Comparison of ENCODE assay signal across 7 mouse cellular contexts in genomic region chr7:16816078-16816474, GRCm38 (mm10). TPM values are rescaled to one million over a fixed set of nuclear protein-coding genes. Genes with fewer than 3 reads are reported as not detected.
DNase-seq lines count a peak whose midpoint lies in the region; ATAC-seq and TF ChIP-seq lines count a peak whose summit lies in the region.

No protein-coding gene starts in this region.

- peak overlapping the region; percentile 100 for H3K27ac ChIP-seq in hindbrain, embryonic 14.5 days
- H3K27ac ChIP-seq in left cerebral cortex, adult 2 months, result peak overlapping the region; percentile 100

- H3K4me3 ChIP-seq in hindbrain, embryonic 14.5 days (replicated peaks; ENCODE audit: low read length), result peak overlapping the region; percentile 94
- H3K4me3 ChIP-seq in left cerebral cortex, adult 2 months, result peak overlapping the region; percentile 100

- no peaks in the 10 kb centered on the region for H3K9me3 ChIP-seq in hindbrain, embryonic 14.5 days (ENCODE audit: control insufficient read depth, low read length)

- intact Hi-C loops in left cerebral cortex, adult 2 months (cut with DNase I), result loop anchor here (5.0 kb wide), 1 partner anchor 106 kb away; the partner anchor contains the start of gene Calm3

- TF ChIP-seq CTCF in left cerebral cortex, adult 2 months (IDR thresholded peaks at IDR 0.05), result no peak

- peak; percentile 80 for ATAC-seq in hindbrain, embryonic 14.5 days (ENCODE audit: low FRiP score)
- peak; percentile 62 for ATAC-seq in megakaryocyte, adult 5-6 weeks (ENCODE audit: poor library complexity, severe bottlenecking)

- WGBS in hindbrain, embryonic 14.5 days, result 0% methylated on average over 11 of the region's 55 CpGs

- H3K9ac ChIP-seq in hindbrain, embryonic 14.5 days, result peak overlapping the region; percentile 99

- H3K4me1 ChIP-seq in hindbrain, embryonic 14.5 days (replicated peaks; ENCODE audit: control insufficient read depth, insufficient read depth, low read length), result peaks cover 69% of the 10 kb centered on the region

- H3K27me3 ChIP-seq in hindbrain, embryonic 14.5 days (ENCODE audit: control insufficient read depth, insufficient read depth, low read length), result peaks cover 5% of the 10 kb centered on the region

- H3K36me3 ChIP-seq in hindbrain, embryonic 14.5 days (replicated peaks; ENCODE audit: control insufficient read depth, insufficient read depth), result 0 out of 2 replicates have a peak, but pooled peaks cover 5% of the 10 kb centered on the region

- DNase-seq in adipocyte (ENCODE audit: low spot score), result peak; percentile 61
- DNase-seq in cerebellum, postnatal 14 days, result peak; percentile 84 to 90
- peak; percentile 51 to 58 for DNase-seq in frontal cortex, postnatal 25 days (ENCODE audit: low spot score in 2 of 2)
- DNase-seq in hindbrain, embryonic 14.5 days (ENCODE audit: low spot score), result peak; percentile 92
- DNase-seq in left cerebral cortex, adult 2 months (ENCODE audit: extremely low spot score in 1 of 2, low spot score in 2 of 2), result peak; percentile 83 to 85
- peak; percentile 77 for DNase-seq in right cerebral cortex, postnatal 14 days

- peak overlapping the region; percentile 89 for H3K4me2 ChIP-seq in hindbrain, embryonic 14.5 days (replicated peaks)

RNA-seq across cellular contexts. Expression of gene Strn4, which starts 0.4 kb away (rescaled TPM):
- 174 and 197 TPM in 2 replicates for polyA plus RNA-seq in hindbrain, embryonic 14.5 days (2014; fragmentation: Nextera tagmentation; extraction: Ambion mirVana)
- 100 to 1,000 TPM; 287 to 321 TPM for total RNA-seq in left cerebral cortex, adult 2 months (2021)
- 25.7 and 27.6 TPM in 2 replicates for total RNA-seq in megakaryocyte, adult 5-6 weeks (2015)
- total RNA-seq in megakaryocyte, adult 5-6 weeks (2017), result 45.9 and 50.0 TPM in 2 replicates

RNA-seq across cellular contexts. Expression of gene Fkrp, which starts 0.5 kb away (rescaled TPM):
- 44.7 and 48.5 TPM in 2 replicates for polyA plus RNA-seq in hindbrain, embryonic 14.5 days (2014; fragmentation: Nextera tagmentation; extraction: Ambion mirVana)
- total RNA-seq in left cerebral cortex, adult 2 months (2021), result 10 to 100 TPM; 51.0 to 52.2 TPM
- total RNA-seq in megakaryocyte, adult 5-6 weeks (2015), result 8.1 and 12.4 TPM in 2 replicates
- 8.1 and 10.6 TPM in 2 replicates for total RNA-seq in megakaryocyte, adult 5-6 weeks (2017)

RNA-seq across cellular contexts. Expression of gene Prkd2, which starts 26.6 kb away (rescaled TPM):
- polyA plus RNA-seq in hindbrain, embryonic 14.5 days (2014; fragmentation: Nextera tagmentation; extraction: Ambion mirVana), result 5.6 and 5.8 TPM in 2 replicates
- 10 to 100 TPM in 1 of 2 experiments, 1 to 10 TPM in 1; 6.3 to 12.0 TPM for total RNA-seq in left cerebral cortex, adult 2 months (2021)
- 8.8 and 14.0 TPM in 2 replicates for total RNA-seq in megakaryocyte, adult 5-6 weeks (2015)
- 9.4 and 10.1 TPM in 2 replicates for total RNA-seq in megakaryocyte, adult 5-6 weeks (2017)

RNA-seq across cellular contexts. Expression of gene Slc1a5, which starts 34.9 kb away (rescaled TPM):
- polyA plus RNA-seq in hindbrain, embryonic 14.5 days (2014; fragmentation: Nextera tagmentation; extraction: Ambion mirVana), result 5.9 and 6.8 TPM in 2 replicates
- total RNA-seq in left cerebral cortex, adult 2 months (2021), result 1 to 10 TPM; 3.2 to 6.2 TPM
- total RNA-seq in megakaryocyte, adult 5-6 weeks (2015), result 48.1 and 55.7 TPM in 2 replicates
- 27.8 and 28.4 TPM in 2 replicates for total RNA-seq in megakaryocyte, adult 5-6 weeks (2017)

RNA-seq across cellular contexts. Expression of gene Dact3, which starts 59.0 kb away (rescaled TPM):
- 5.8 and 6.6 TPM in 2 replicates for polyA plus RNA-seq in hindbrain, embryonic 14.5 days (2014; fragmentation: Nextera tagmentation; extraction: Ambion mirVana)
- 100 to 1,000 TPM; 188 to 196 TPM for total RNA-seq in left cerebral cortex, adult 2 months (2021)
- 0.09 and 0.23 TPM in 2 replicates for total RNA-seq in megakaryocyte, adult 5-6 weeks (2015)
- 0.15 and 0.16 TPM in 2 replicates for total RNA-seq in megakaryocyte, adult 5-6 weeks (2017)

Comparison
In these comparisons a context has a peak if more than half of its experiments do, and no peak if none do; other contexts are left out.
1. Peak in every context shown above with its lines: DNase-seq, ATAC-seq, H3K4me3 ChIP-seq and H3K27ac ChIP-seq.
2. RNA of gene Strn4, which starts 0.4 kb away (total RNA-seq): 287 to 321 TPM in left cerebral cortex, adult 2 months; 25.7 to 50.0 TPM in megakaryocyte, adult 5-6 weeks; every median in the first group is over 4 times any median in the second.